Mouse (Mus musculus): ENCODE measurements around the gene Olfr709-ps1.
"Not testable (repeated sequence)": the region's sequence is repeated elsewhere in the genome, so short reads cannot be mapped to it uniquely, and the experiment has no call there.

The Olfr709-ps1 gene

GRCm38 (mm10) chr7:106932119-106932518 is at the start of gene Olfr709-ps1:
TSS of gene Olfr709-ps1 (minus strand) at chr7:106932219.
- DNase-seq (ENCODE audit: low read depth, low spot score): no peak

GRCm38 (mm10) chr7:106975353-106975752 is 43.3 kb upstream of the Olfr709-ps1 start, which contains the start of gene Olfr711:
TSS of gene Olfr711 (minus strand) at chr7:106975453.
- DNase-seq (ENCODE audit: low read depth, low spot score): no peak

GRCm38 (mm10) chr7:106967503-106967902 is 35.5 kb upstream of the Olfr709-ps1 start:
- peak; percentile 41 for DNase-seq (ENCODE audit: low read depth, low spot score)

GRCm38 (mm10) chr7:106963837-106964236 is 31.8 kb upstream of the Olfr709-ps1 start, which contains the start of gene Olfr6:
TSS of gene Olfr6 (minus strand) at chr7:106963937.
- DNase-seq (ENCODE audit: low read depth, low spot score): no peak

- DNase-seq (ENCODE audit: low read depth, low spot score): no peak
These were observed 16.2 kb upstream of the Olfr709-ps1 start, which contains the start of gene Olfr710 for GRCm38 (mm10) chr7:106948212-106948611. TSS of gene Olfr710 (minus strand) at chr7:106948312.

GRCm38 (mm10) chr7:106920961-106921360 is 11.1 kb downstream of the Olfr709-ps1 start:
- not testable (repeated sequence) for DNase-seq (ENCODE audit: low read depth, low spot score)

- no peak for DNase-seq (ENCODE audit: low read depth, low spot score)
These were observed 24.3 kb downstream of the Olfr709-ps1 start, which contains the start of gene Olfr1532-ps1 for GRCm38 (mm10) chr7:106907676-106908075. TSS of gene Olfr1532-ps1 (plus strand) at chr7:106908001.

GRCm38 (mm10) chr7:106901141-106901540 is 30.9 kb downstream of the Olfr709-ps1 start, which contains the start of gene Olfr707:
TSS of gene Olfr707 (minus strand) at chr7:106901241.
- not testable (repeated sequence) for DNase-seq (ENCODE audit: low read depth, low spot score)

GRCm38 (mm10) chr7:106888062-106888461 is 44.0 kb downstream of the Olfr709-ps1 start, which contains the start of gene Olfr706:
TSS of gene Olfr706 (minus strand) at chr7:106888162.
- DNase-seq (ENCODE audit: low read depth, low spot score): no peak

GRCm38 (mm10) chr7:106876791-106877190 is 55.2 kb downstream of the Olfr709-ps1 start, which contains the start of gene Olfr705:
TSS of gene Olfr705 (minus strand) at chr7:106876891.
- DNase-seq (ENCODE audit: low read depth, low spot score): no peak

Data from ES-CJ7 (cell line).